Mouse (Mus musculus): ENCODE results near the gene Gm5965. TPM values are rescaled to one million over a fixed set of nuclear protein-coding genes. Genes with fewer than 3 reads are reported as not detected.

Gm5965 gene
- polyA plus RNA-seq (2021; fragmentation: Nextera tagmentation): not detected in 2 replicates
- long read RNA-seq, experiment 1: 0 reads
- long read RNA-seq, experiment 2: 0 reads

GRCm38 (mm10) chr16:88777596-88777995 is at the start of gene Gm5965:
Gene Gm5965, plus strand, starts transcription at chr16:88777896.

GRCm38 (mm10) chr16:88728812-88729275 is 48.9 kb upstream of the Gm5965 start, which contains the start of gene Krtap13-1:
Gene Krtap13-1, plus strand, starts transcription at chr16:88728862.

GRCm38 (mm10) chr16:88751535-88751934 is 26.2 kb upstream of the Gm5965 start, which contains the start of gene Krtap13:
Gene Krtap13, minus strand, starts transcription at chr16:88751635.

GRCm38 (mm10) chr16:88758547-88758946 is 19.1 kb upstream of the Gm5965 start, which contains the start of gene 2310034C09Rik:
Gene 2310034C09Rik, plus strand, starts transcription at chr16:88758847.

GRCm38 (mm10) chr16:88774106-88774505 is 3.6 kb upstream of the Gm5965 start, which contains the start of gene 2310057N15Rik:
Gene 2310057N15Rik, minus strand, starts transcription at chr16:88774206.

GRCm38 (mm10) chr16:88811827-88812226 is 34.1 kb downstream of the Gm5965 start, which contains the start of gene Gm20741:
Gene Gm20741, minus strand, starts transcription at chr16:88812220.

GRCm38 (mm10) chr16:88820066-88820465 is 42.4 kb downstream of the Gm5965 start, which contains the start of gene Krtap15:
Gene Krtap15, plus strand, starts transcription at chr16:88820215.

GRCm38 (mm10) chr16:88826095-88826652 is 48.5 kb downstream of the Gm5965 start, which contains the start of gene Krtap14:
Gene Krtap14, minus strand, starts transcription at chr16:88826145.

Other genes starting within 250 kb of the Gm5965 start
- not detected in 2 replicates for gene Cldn8, start 214.7 kb upstream of the Gm5965 start, polyA plus RNA-seq (2021; fragmentation: Nextera tagmentation)
- not detected in 2 replicates for gene Krtap24-1, start 165.6 kb upstream of the Gm5965 start, polyA plus RNA-seq (2021; fragmentation: Nextera tagmentation)
- gene 2310079G19Rik, start 150.2 kb upstream of the Gm5965 start, polyA plus RNA-seq (2021; fragmentation: Nextera tagmentation): not detected in 2 replicates
- not detected in 2 replicates for gene Krtap26-1, start 130.1 kb upstream of the Gm5965 start, polyA plus RNA-seq (2021; fragmentation: Nextera tagmentation)
- not detected in 2 replicates for gene Krtap27-1, start 106.2 kb upstream of the Gm5965 start, polyA plus RNA-seq (2021; fragmentation: Nextera tagmentation)
- not detected in 2 replicates for gene 2310061N02Rik, start 69.9 kb upstream of the Gm5965 start, polyA plus RNA-seq (2021; fragmentation: Nextera tagmentation)
- not detected in 2 replicates for gene Krtap13-1, start 49.0 kb upstream of the Gm5965 start, polyA plus RNA-seq (2021; fragmentation: Nextera tagmentation)
- gene Krtap13, start 26.3 kb upstream of the Gm5965 start, polyA plus RNA-seq (2021; fragmentation: Nextera tagmentation): not detected in 2 replicates
- gene 2310034C09Rik, start 19.0 kb upstream of the Gm5965 start, polyA plus RNA-seq (2021; fragmentation: Nextera tagmentation): not detected in 2 replicates
- not detected in 2 replicates for gene 2310057N15Rik, start 3.7 kb upstream of the Gm5965 start, polyA plus RNA-seq (2021; fragmentation: Nextera tagmentation)
- not detected in 2 replicates for gene Gm20741, start 34.3 kb downstream of the Gm5965 start, polyA plus RNA-seq (2021; fragmentation: Nextera tagmentation)
- gene Krtap15, start 42.3 kb downstream of the Gm5965 start, polyA plus RNA-seq (2021; fragmentation: Nextera tagmentation): not detected in 2 replicates
- gene Krtap14, start 48.2 kb downstream of the Gm5965 start, polyA plus RNA-seq (2021; fragmentation: Nextera tagmentation): not detected in 2 replicates
- not detected in 2 replicates for gene Krtap19-1, start 91.5 kb downstream of the Gm5965 start, polyA plus RNA-seq (2021; fragmentation: Nextera tagmentation)
- not detected in 2 replicates for gene Krtap19-2, start 96.4 kb downstream of the Gm5965 start, polyA plus RNA-seq (2021; fragmentation: Nextera tagmentation)
- not detected in 2 replicates for gene Krtap19-3, start 100.1 kb downstream of the Gm5965 start, polyA plus RNA-seq (2021; fragmentation: Nextera tagmentation)
- gene Krtap19-4, start 107.2 kb downstream of the Gm5965 start, polyA plus RNA-seq (2021; fragmentation: Nextera tagmentation): not detected in 2 replicates
- gene Krtap19-5, start 118.6 kb downstream of the Gm5965 start, polyA plus RNA-seq (2021; fragmentation: Nextera tagmentation): not detected in 2 replicates
- gene Krtap19-9b, start 154.4 kb downstream of the Gm5965 start, polyA plus RNA-seq (2021; fragmentation: Nextera tagmentation): not detected in 2 replicates
- not detected in 2 replicates for gene Krtap16-3, start 185.0 kb downstream of the Gm5965 start, polyA plus RNA-seq (2021; fragmentation: Nextera tagmentation)
- not detected in 2 replicates for gene Krtap22-2, start 232.9 kb downstream of the Gm5965 start, polyA plus RNA-seq (2021; fragmentation: Nextera tagmentation)
- not detected in 2 replicates for gene Gm10229, start 237.4 kb downstream of the Gm5965 start, polyA plus RNA-seq (2021; fragmentation: Nextera tagmentation)

All from layer of hippocampus, adult 6 months (tissue).